Mouse (Mus musculus): ENCODE data around the gene Wdr48.
A peak's percentile ranks its signal among the peaks of the same experiment; 100 is the strongest.

DNA sequence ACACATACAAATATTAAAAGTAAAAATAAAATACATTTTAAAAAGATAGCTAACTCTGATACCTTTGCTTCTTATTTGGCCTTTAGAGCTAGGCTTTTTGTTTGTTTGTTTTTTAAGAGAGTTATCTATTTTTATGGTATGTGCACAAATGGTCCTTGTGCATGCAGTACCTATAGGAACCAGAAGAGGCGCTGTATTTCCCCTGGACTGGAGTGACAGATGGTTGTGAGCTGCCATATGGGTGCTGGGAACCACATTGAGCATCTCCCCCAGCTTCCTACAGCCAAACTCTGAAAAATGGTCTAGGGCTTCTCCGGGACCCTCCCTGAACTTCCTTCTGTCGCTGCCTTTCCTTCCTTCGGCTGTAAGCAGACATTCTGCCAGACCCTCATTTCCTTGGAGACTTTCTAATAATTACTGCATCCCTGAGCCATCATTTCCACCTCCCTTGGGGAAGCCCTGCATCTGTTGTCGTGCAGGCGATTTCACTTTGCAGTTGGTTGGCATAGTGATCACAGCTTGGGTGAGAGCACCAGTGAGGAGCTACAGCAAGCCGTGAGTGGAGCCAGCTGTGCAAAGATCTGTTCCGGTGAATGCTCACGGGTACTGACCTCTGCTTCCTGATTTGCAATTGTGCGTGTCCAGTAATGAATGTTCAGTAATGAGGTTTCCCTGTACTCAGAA, 42.2 kb upstream of the Wdr48 start:
- TF ChIP-seq BHLHE40 (IDR thresholded peaks at IDR 0.05; ENCODE audit: low read depth, low read length) (no peak), NRF1 (IDR thresholded peaks at IDR 0.05; ENCODE audit: low read depth, low read length) (no peak), NELFE (IDR thresholded peaks at IDR 0.05; ENCODE audit: low read depth, low read length) (no peak), CTCF (conservative IDR thresholded peaks at IDR 0.05 in 1 of 2, IDR thresholded peaks at IDR 0.05 in 1 of 2; ENCODE audit: low read depth in 2 of 2, low read length in 2 of 2) (peak; percentile 22 to 47), POLR2A (IDR thresholded peaks at IDR 0.05; ENCODE audit: low read depth, low read length) (no peak)

Measured in CH12.LX (cell line).